14 mouse cellular contexts compared by ENCODE assay signal in genomic region chr4:97891611-97892010, GRCm38 (mm10).
"Had no signal": no experiment of that assay in that cellular context is flagged by ENCODE, and none has a peak within 500 bp of the region (broad histone marks: within the 10 kb centered on the region; RNA-seq: fewer than 3 reads in every experiment).

No protein-coding gene starts in this region.

- H3K4me2 ChIP-seq: kidney, embryonic 15.5 days; limb, embryonic 15.5 days; liver, embryonic 12.5 days; neural tube, embryonic 12.5 days had no signal

- H3K9ac ChIP-seq: kidney, embryonic 15.5 days; limb, embryonic 15.5 days; liver, embryonic 12.5 days; neural tube, embryonic 12.5 days had no signal

- H3K36me3 ChIP-seq: kidney, embryonic 15.5 days; limb, embryonic 15.5 days; liver, embryonic 12.5 days; midbrain, embryonic 10.5 days; neural tube, embryonic 12.5 days had no signal

- H3K4me1 ChIP-seq: kidney, embryonic 15.5 days; midbrain, embryonic 10.5 days; neural tube, embryonic 12.5 days had no signal

- H3K27ac ChIP-seq: kidney, embryonic 15.5 days; limb, embryonic 15.5 days; liver, embryonic 12.5 days; midbrain, embryonic 10.5 days; neural tube, embryonic 12.5 days had no signal

- ATAC-seq: liver, embryonic 12.5 days had no signal

- H3K4me3 ChIP-seq: kidney, embryonic 15.5 days; limb, embryonic 15.5 days; liver, embryonic 12.5 days; midbrain, embryonic 10.5 days; myocyte; neural tube, embryonic 12.5 days had no signal

- H3K9me3 ChIP-seq: kidney, embryonic 15.5 days; limb, embryonic 15.5 days; liver, embryonic 12.5 days; midbrain, embryonic 10.5 days; neural tube, embryonic 12.5 days had no signal

- DNase-seq: kidney, adult 2 months; kidney, postnatal 14 days; layer of hippocampus, adult 9-11 months; layer of hippocampus, postnatal 36 days; lung, adult 18-20 months; midbrain, embryonic 14.5 days; thymus, adult 18-20 months; thymus, postnatal 14 days had no signal

- H3K27me3 ChIP-seq: kidney, embryonic 15.5 days; limb, embryonic 15.5 days; liver, embryonic 12.5 days; neural tube, embryonic 12.5 days had no signal
